Mouse (Mus musculus) kidney, postnatal 0 days (tissue): ENCODE data around the gene Adpgk. TPM values are rescaled to one million over a fixed set of nuclear protein-coding genes. Genes with fewer than 3 reads are reported as not detected.

Experiments
- ATAC-seq: fragments of 200-750 bp; cut with Nextera tagmentation; replicated peaks from 2 replicates; pipeline ENCODE4 v1.8.0; 2017; ENCODE audit warnings: low read depth, moderate number of reproducible peaks, moderate TSS enrichment, moderate library complexity; ENCODE audit not compliant: low FRiP score
- DNase-seq: peaks from one replicate; pipeline ENCODE4 v3.0.0-alpha.2; 2016; ENCODE audit warnings: low spot score
- H3K27ac ChIP-seq: fragments of 300-500 bp; sonication (generic); 2 replicates; pipeline ENCODE4 v1.5.1; 2014; ENCODE audit warnings: mild to moderate bottlenecking
- H3K27me3 ChIP-seq: fragments of 300-500 bp; sonication (generic); 2 replicates; pipeline ENCODE4 v1.6.1; 2014; ENCODE audit warnings: low read length, mixed read lengths; ENCODE audit not compliant: insufficient read depth
- H3K36me3 ChIP-seq: fragments of 300-500 bp; sonication (generic); 2 replicates; pipeline ENCODE4 v1.6.1; 2014; ENCODE audit warnings: low read length, mixed read lengths; ENCODE audit not compliant: insufficient read depth
- H3K4me1 ChIP-seq: fragments of 300-500 bp; sonication (generic); replicated peaks from 2 replicates; pipeline ENCODE4 v1.6.1; 2014; ENCODE audit warnings: antibody characterized with exemption, low read length, mixed read lengths; ENCODE audit not compliant: insufficient read depth
- H3K4me2 ChIP-seq: fragments of 300-500 bp; sonication (generic); 2 replicates; pipeline ENCODE4 v1.6.1; 2014; ENCODE audit warnings: mild to moderate bottlenecking, low read length, moderate library complexity, mixed read lengths
- H3K4me3 ChIP-seq: fragments of 300-500 bp; sonication (generic); replicated peaks from 2 replicates; pipeline ENCODE4 v1.5.1; 2014; ENCODE audit warnings: low read depth, low read length
- H3K9ac ChIP-seq: fragments of 300-500 bp; sonication (generic); 2 replicates; pipeline ENCODE4 v1.6.1; 2014; ENCODE audit warnings: low read depth, low read length
- H3K9me3 ChIP-seq: fragments of 300-500 bp; sonication (generic); replicated peaks from 2 replicates; pipeline ENCODE4 v1.6.1; 2016; ENCODE audit warnings: low read length, inconsistent platforms, mixed read lengths
- CTCF ChIP-seq: IDR thresholded peaks from 2 replicates; pipeline ENCODE4 v1.5.1; 2016; ENCODE audit warnings: antibody characterized with exemption, low read depth, mild to moderate bottlenecking, moderate library complexity
- WGBS: fragments of 180-500 bp; shearing (Covaris S2); extraction: QIAGEN DNeasy Blood & Tissue Kit; methylation state at CpG from one replicate; pipeline ENCODE4 v1.1.7; 2014; 5-methylcytosine and 5-hydroxymethylcytosine counted together
- polyA plus RNA-seq: library from polyadenylated mRNA; unstranded; fragments of >200 nt; fragmentation: Nextera tagmentation; extraction: Ambion mirVana; gene quantifications from 2 replicates; pipeline ENCODE4 v1.2.1, GENCODE M21; 2015

Gene Adpgk
- polyA plus RNA-seq, 1 experiment from 2014 or later: 26.0 TPM

- TF ChIP-seq CTCF: no peak
- Histone ChIP-seq H3K9ac (no peak overlapping the region), H3K4me3 (no peak overlapping the region), H3K36me3 (no peaks in the 10 kb centered on the region), H3K4me2 (no peak overlapping the region), H3K4me1 (no peaks in the 10 kb centered on the region), H3K27ac (no peak overlapping the region), H3K9me3 (no peaks in the 10 kb centered on the region), H3K27me3 (no peaks in the 10 kb centered on the region)
- DNase-seq: no peak
- 88% methylated on average over 19 of the region's 19 CpGs for WGBS
- no peak for ATAC-seq
Observed at GRCm38 (mm10) chr9:59274846-59275455, 16.4 kb upstream of the Adpgk start.

GRCm38 (mm10) chr9:59278199-59278598 lies 13.2 kb upstream of the Adpgk start:
- Histone ChIP-seq H3K9me3 (no peaks in the 10 kb centered on the region), H3K9ac (no peak overlapping the region), H3K4me2 (no peak overlapping the region), H3K27ac (no peak overlapping the region), H3K4me1 (no peaks in the 10 kb centered on the region), H3K36me3 (no peaks in the 10 kb centered on the region), H3K27me3 (no peaks in the 10 kb centered on the region), H3K4me3 (no peak overlapping the region)
- DNase-seq: no peak
- TF ChIP-seq CTCF: no peak
- no peak for ATAC-seq
- WGBS: 97% methylated on average over 2 of the region's 2 CpGs

GRCm38 (mm10) chr9:59278694-59279093 lies 12.7 kb upstream of the Adpgk start:
- no peak overlapping the region for H3K4me2 ChIP-seq
- H3K27ac ChIP-seq: no peak overlapping the region
- WGBS: 45% methylated on average over 5 of the region's 5 CpGs
- no peaks in the 10 kb centered on the region for H3K27me3 ChIP-seq
- no peak for ATAC-seq
- no peaks in the 10 kb centered on the region for H3K36me3 ChIP-seq
- TF ChIP-seq CTCF: no peak
- no peaks in the 10 kb centered on the region for H3K4me1 ChIP-seq
- no peak overlapping the region for H3K9ac ChIP-seq
- no peaks in the 10 kb centered on the region for H3K9me3 ChIP-seq
- H3K4me3 ChIP-seq: no peak overlapping the region
- no peak for DNase-seq

- TF ChIP-seq CTCF: no peak
- 93% methylated on average over 5 of the region's 5 CpGs for WGBS
Observed at GRCm38 (mm10) chr9:59280888-59281287, 10.5 kb upstream of the Adpgk start.

GRCm38 (mm10) chr9:59281871-59282682 lies 9.3 kb upstream of the Adpgk start:
- no peak overlapping the region for H3K9ac ChIP-seq
- H3K9me3 ChIP-seq: no peaks in the 10 kb centered on the region
- peak; percentile 54; the same call in 1 of the 2 replicates for ATAC-seq
- 39% methylated on average over 26 of the region's 27 CpGs for whole genome bisulfite sequencing
- no peak overlapping the region for H3K27ac ChIP-seq
- DNase-seq: peak; percentile 80
- no peaks in the 10 kb centered on the region for H3K27me3 ChIP-seq
- no peaks in the 10 kb centered on the region for H3K4me1 ChIP-seq
- no peaks in the 10 kb centered on the region for H3K36me3 ChIP-seq
- H3K4me3 ChIP-seq: no peak overlapping the region
- peak overlapping the region; percentile 34; the same call in 1 of the 2 replicates for H3K4me2 ChIP-seq
- peak; percentile 85 for TF ChIP-seq CTCF

More at GRCm38 (mm10) chr9:59280888-59281287, 10.5 kb upstream of the Adpgk start:
- H3K27ac ChIP-seq: no peak overlapping the region
- no peaks in the 10 kb centered on the region for H3K9me3 ChIP-seq
- ATAC-seq (no peak), DNase-seq (no peak)
- H3K27me3 ChIP-seq: no peaks in the 10 kb centered on the region
- no peaks in the 10 kb centered on the region for H3K4me1 ChIP-seq
- H3K4me2 ChIP-seq: no peak overlapping the region
- no peak overlapping the region for H3K4me3 ChIP-seq
- no peaks in the 10 kb centered on the region for H3K36me3 ChIP-seq
- H3K9ac ChIP-seq: no peak overlapping the region

GRCm38 (mm10) chr9:59282683-59282986 lies 8.7 kb upstream of the Adpgk start:
- H3K27me3 ChIP-seq: no peaks in the 10 kb centered on the region
- TF ChIP-seq CTCF: no peak

More at GRCm38 (mm10) chr9:59282683-59282986, 8.7 kb upstream of the Adpgk start:
- 53% methylated on average over 7 of the region's 7 CpGs for WGBS
- no peak overlapping the region for H3K9ac ChIP-seq
- H3K4me3 ChIP-seq: no peak overlapping the region
- H3K4me2 ChIP-seq: peak overlapping the region; percentile 34; the same call in 1 of the 2 replicates
- ATAC-seq (no peak), DNase-seq (no peak)
- no peaks in the 10 kb centered on the region for H3K9me3 ChIP-seq
- no peaks in the 10 kb centered on the region for H3K4me1 ChIP-seq
- no peak overlapping the region for H3K27ac ChIP-seq
- H3K36me3 ChIP-seq: no peaks in the 10 kb centered on the region
